Mouse (Mus musculus) embryonic facial prominence, embryonic 13.5 days (tissue): ENCODE measurements around the gene Mdga2. TPM values are rescaled to one million over a fixed set of nuclear protein-coding genes. Genes with fewer than 3 reads are reported as not detected.

Experiments used
- ATAC-seq: fragments of 200-750 bp; cut with Nextera tagmentation; 2 replicates; pipeline ENCODE4 v1.8.0; 2017; ENCODE audit warnings: low read depth; ENCODE audit not compliant: insufficient number of reproducible peaks, insufficient read depth, low FRiP score, low TSS enrichment
- H3K27ac ChIP-seq: fragments of 300-500 bp; sonication (generic); 2 replicates; pipeline ENCODE4 v1.5.1; 2015; ENCODE audit warnings: moderate library complexity, mild to moderate bottlenecking, inconsistent platforms
- H3K27me3 ChIP-seq: fragments of 300-500 bp; sonication (generic); 2 replicates; pipeline ENCODE4 v1.6.1; 2015; ENCODE audit warnings: mild to moderate bottlenecking, inconsistent platforms
- H3K36me3 ChIP-seq: fragments of 300-500 bp; sonication (generic); 2 replicates; pipeline ENCODE4 v1.6.1; 2015; ENCODE audit warnings: mild to moderate bottlenecking, inconsistent platforms
- H3K4me1 ChIP-seq: fragments of 300-500 bp; sonication (generic); 2 replicates; pipeline ENCODE4 v1.6.1; 2015; ENCODE audit warnings: inconsistent platforms
- H3K4me2 ChIP-seq: fragments of 300-500 bp; sonication (generic); 2 replicates; pipeline ENCODE4 v1.6.1; 2015; ENCODE audit warnings: moderate library complexity, mild to moderate bottlenecking, inconsistent platforms
- H3K4me3 ChIP-seq: fragments of 300-500 bp; sonication (generic); 2 replicates; pipeline ENCODE4 v1.5.1; 2015; ENCODE audit warnings: mild to moderate bottlenecking, inconsistent platforms
- H3K9ac ChIP-seq: fragments of 300-500 bp; sonication (generic); 2 replicates; pipeline ENCODE4 v1.6.1; 2015; ENCODE audit warnings: mild to moderate bottlenecking, inconsistent platforms
- H3K9me3 ChIP-seq: fragments of 300-500 bp; sonication (generic); 2 replicates; pipeline ENCODE4 v1.6.1; 2016; ENCODE audit warnings: inconsistent platforms
- WGBS: fragments of 180-500 bp; shearing (Covaris S2); methylation state at CpG from one replicate; pipeline ENCODE4 v1.1.7; 2015; ENCODE audit warnings: mixed read lengths; 5-methylcytosine and 5-hydroxymethylcytosine counted together
- polyA plus RNA-seq: library from polyadenylated mRNA; unstranded; fragments of >200 nt; fragmentation: Nextera tagmentation; extraction: Ambion mirVana; gene quantifications from 2 replicates; pipeline ENCODE4 v1.2.1, GENCODE M21; 2015

Mdga2 gene
- polyA plus RNA-seq, 1 experiment from 2014 or later, result 6.6 TPM

- Histone ChIP-seq H3K4me2 (no peak overlapping the region), H3K27ac (no peak overlapping the region), H3K36me3 (no peaks in the 10 kb centered on the region), H3K9ac (no peak overlapping the region), H3K4me1 (no peaks in the 10 kb centered on the region), H3K4me3 (no peak overlapping the region), H3K27me3 (no peaks in the 10 kb centered on the region), H3K9me3 (no peaks in the 10 kb centered on the region)
- ATAC-seq, result no peak
- WGBS, result 86% methylated on average over 4 of the region's 4 CpGs
Observed at GRCm38 (mm10) chr12:67041865-67042264, 180.5 kb downstream of the Mdga2 start.

DNA sequence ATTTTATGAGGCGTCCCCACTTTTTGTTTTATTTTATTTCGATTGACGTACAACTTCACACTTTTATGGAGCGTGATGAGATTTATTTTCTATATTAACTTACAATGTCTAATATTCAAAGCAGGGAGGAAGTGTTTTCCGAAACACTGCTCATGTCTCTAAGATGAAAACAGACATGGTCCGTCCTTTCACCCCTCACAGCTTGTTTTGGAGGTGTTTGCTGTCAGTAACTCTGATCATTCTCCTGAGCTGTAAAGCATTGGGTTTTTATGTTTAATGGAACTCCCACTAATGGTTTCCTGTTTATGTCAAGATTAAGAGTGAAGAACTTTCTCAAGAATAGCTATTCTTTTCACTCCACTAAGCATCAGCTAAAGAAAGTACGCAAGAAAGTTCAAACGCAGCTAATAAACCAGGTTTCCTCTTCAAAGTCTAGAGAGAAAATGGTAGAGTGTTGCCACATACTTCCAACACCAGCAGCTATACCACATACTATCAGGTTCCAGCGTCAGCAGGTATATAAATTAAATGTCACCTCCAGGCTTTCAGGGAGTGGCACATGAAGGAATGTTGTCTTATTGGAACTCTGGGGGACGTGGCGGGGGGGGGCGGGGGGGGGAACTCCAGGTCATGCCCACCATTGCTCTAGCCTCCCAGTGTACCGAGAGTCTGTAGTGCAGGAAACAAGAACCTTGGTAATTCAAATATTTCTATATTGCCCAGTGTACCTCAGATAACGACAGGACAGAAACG is 186.7 kb downstream of the Mdga2 start:
- no peak overlapping the region for H3K9ac ChIP-seq
- no peak overlapping the region for H3K4me2 ChIP-seq
- WGBS, result 87% methylated on average over 15 of the region's 15 CpGs

DNA sequence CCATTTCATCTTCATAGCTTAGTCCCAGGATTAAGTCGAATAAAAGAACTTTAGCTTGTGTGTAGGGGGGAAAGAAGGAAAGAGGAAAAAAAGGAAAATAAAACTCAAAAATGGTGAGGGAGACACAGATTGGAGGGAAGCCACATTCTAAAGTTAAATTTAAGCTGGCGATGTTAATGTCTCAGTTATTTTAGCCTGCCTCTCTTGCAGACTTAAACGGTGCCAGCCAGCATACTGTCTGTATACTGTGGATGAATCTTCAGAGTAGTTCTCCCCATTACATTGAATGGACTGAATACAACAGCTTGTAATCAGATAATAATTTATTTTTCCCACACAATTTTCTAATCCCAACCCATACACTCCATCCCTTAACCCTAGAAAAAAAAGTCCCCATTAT is 205.2 kb downstream of the Mdga2 start:
- WGBS, result 92% methylated on average over 3 of the region's 3 CpGs

More for the DNA sequence above, 186.7 kb downstream of the Mdga2 start:
- no peak overlapping the region for H3K4me3 ChIP-seq
- H3K4me1 ChIP-seq, result no peaks in the 10 kb centered on the region
- H3K27ac ChIP-seq, result no peak overlapping the region
- no peak for ATAC-seq
- no peaks in the 10 kb centered on the region for H3K9me3 ChIP-seq
- no peaks in the 10 kb centered on the region for H3K27me3 ChIP-seq
- no peaks in the 10 kb centered on the region for H3K36me3 ChIP-seq

DNA sequence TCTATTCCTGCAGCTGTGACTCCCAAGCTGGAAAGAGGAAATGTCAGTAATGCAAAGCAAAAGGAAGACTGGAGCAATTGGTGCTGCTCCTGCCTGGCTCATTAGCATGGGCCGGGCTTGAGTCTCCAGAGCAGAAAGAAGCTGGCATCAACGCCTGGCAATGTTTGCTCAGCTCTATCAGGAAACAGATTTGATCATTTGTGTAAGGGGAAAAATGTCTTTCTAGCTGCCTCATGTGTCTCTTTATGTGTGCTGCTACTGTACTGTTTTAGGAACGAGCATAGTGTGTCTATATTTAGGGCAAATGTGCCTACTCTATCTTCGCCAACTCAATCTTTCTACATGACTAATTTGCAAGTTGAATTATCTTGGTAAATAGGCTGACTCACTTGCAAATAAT is 211.0 kb downstream of the Mdga2 start:
- Histone ChIP-seq H3K27me3 (no peaks in the 10 kb centered on the region), H3K4me1 (no peaks in the 10 kb centered on the region), H3K36me3 (no peaks in the 10 kb centered on the region), H3K4me3 (no peak overlapping the region), H3K4me2 (no peak overlapping the region), H3K9me3 (no peaks in the 10 kb centered on the region), H3K27ac (no peak overlapping the region), H3K9ac (no peak overlapping the region)
- ATAC-seq, result no peak
- 71% methylated on average over 4 of the region's 4 CpGs for WGBS

More for the DNA sequence above, 205.2 kb downstream of the Mdga2 start:
- Histone ChIP-seq H3K4me2 (no peak overlapping the region), H3K4me3 (no peak overlapping the region), H3K9ac (no peak overlapping the region), H3K27me3 (no peaks in the 10 kb centered on the region), H3K27ac (no peak overlapping the region), H3K36me3 (no peaks in the 10 kb centered on the region), H3K9me3 (no peaks in the 10 kb centered on the region), H3K4me1 (no peaks in the 10 kb centered on the region)
- ATAC-seq, result no peak

- WGBS, result 88% methylated on average over 4 of the region's 4 CpGs
- H3K27me3 ChIP-seq, result no peaks in the 10 kb centered on the region
- no peak overlapping the region for H3K4me3 ChIP-seq
- H3K9me3 ChIP-seq, result no peaks in the 10 kb centered on the region
- no peak overlapping the region for H3K9ac ChIP-seq
- H3K27ac ChIP-seq, result no peak overlapping the region
- no peaks in the 10 kb centered on the region for H3K36me3 ChIP-seq
- ATAC-seq, result no peak
- no peak overlapping the region for H3K4me2 ChIP-seq
- no peaks in the 10 kb centered on the region for H3K4me1 ChIP-seq
Observed at GRCm38 (mm10) chr12:67010318-67010717, 212.0 kb downstream of the Mdga2 start.

DNA sequence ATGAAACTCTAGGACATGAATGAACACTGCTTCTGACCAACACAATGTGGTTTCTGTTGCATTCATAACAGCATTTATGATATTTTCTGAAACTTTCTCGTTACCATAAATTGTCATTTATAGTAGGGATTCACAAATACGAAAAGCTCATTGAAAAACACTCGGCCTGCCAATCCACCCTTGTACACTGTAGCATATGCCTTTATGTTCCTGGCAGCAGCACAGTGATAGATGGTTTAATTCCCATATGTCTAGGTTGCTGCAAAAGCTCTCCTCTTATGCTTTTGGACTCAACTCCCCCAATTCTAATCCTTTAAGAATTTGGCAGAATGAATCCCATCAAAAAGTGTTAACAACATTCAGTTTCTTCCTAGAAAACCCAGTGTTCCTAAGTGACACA is 213.2 kb downstream of the Mdga2 start:
- no peaks in the 10 kb centered on the region for H3K36me3 ChIP-seq
- H3K4me1 ChIP-seq, result no peaks in the 10 kb centered on the region
- 75% methylated on average over 3 of the region's 3 CpGs for WGBS
- no peak overlapping the region for H3K4me2 ChIP-seq
- no peak overlapping the region for H3K9ac ChIP-seq
- no peak overlapping the region for H3K27ac ChIP-seq
- H3K27me3 ChIP-seq, result no peaks in the 10 kb centered on the region
- no peak overlapping the region for H3K4me3 ChIP-seq
- no peak for ATAC-seq
- H3K9me3 ChIP-seq, result no peaks in the 10 kb centered on the region

GRCm38 (mm10) chr12:66954129-66954528 is 268.2 kb downstream of the Mdga2 start:
- no peak overlapping the region for H3K4me2 ChIP-seq
- no peaks in the 10 kb centered on the region for H3K27me3 ChIP-seq
- 71% methylated on average over 3 of the region's 3 CpGs for WGBS
- H3K4me1 ChIP-seq, result no peaks in the 10 kb centered on the region
- no peaks in the 10 kb centered on the region for H3K36me3 ChIP-seq
- H3K9me3 ChIP-seq, result no peaks in the 10 kb centered on the region
- no peak overlapping the region for H3K4me3 ChIP-seq
- H3K9ac ChIP-seq, result no peak overlapping the region
- no peak for ATAC-seq
- no peak overlapping the region for H3K27ac ChIP-seq

DNA sequence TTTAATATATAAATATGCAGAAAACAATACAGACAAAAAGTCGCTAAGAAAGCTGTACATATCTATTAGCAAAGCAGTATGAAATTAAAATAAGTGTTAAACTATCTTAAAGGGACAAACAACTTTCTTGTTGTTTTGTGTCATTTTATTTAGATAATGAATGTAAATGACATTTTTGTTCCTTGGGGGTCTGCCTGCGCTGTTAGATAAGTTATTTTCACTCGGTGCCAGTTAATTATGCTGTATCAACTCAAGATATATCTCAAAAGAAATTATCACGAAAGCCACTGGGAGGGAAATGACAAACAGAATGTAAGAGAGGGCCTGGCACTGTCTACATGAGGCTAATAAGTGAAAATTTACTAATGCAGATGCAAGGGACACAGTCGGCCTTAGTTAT is 306.6 kb downstream of the Mdga2 start:
- Histone ChIP-seq H3K27ac (no peak overlapping the region), H3K4me2 (no peak overlapping the region), H3K4me3 (no peak overlapping the region), H3K9ac (no peak overlapping the region), H3K4me1 (no peaks in the 10 kb centered on the region), H3K36me3 (no peaks in the 10 kb centered on the region), H3K9me3 (no peaks in the 10 kb centered on the region), H3K27me3 (no peaks in the 10 kb centered on the region)
- WGBS, result 91% methylated on average over 5 of the region's 5 CpGs
- ATAC-seq, result no peak

DNA sequence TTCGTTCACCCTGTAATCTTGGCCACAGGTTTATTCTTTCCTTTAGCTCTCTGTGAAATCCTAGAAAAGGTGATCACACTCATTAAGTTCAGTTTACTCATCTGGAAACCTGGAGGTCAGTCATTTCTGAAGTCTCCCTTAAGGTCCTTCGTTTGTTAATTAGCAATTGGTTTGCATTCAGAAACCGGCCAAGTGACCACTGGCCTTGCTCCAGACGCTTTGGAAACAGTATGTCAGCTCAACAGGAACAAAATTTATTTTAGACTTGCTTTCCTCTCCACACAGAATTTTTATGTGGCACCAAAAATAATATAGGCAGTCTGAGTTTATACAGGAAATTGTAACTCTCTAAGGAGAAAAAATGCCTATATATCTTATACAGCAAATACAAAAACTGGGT is 323.0 kb downstream of the Mdga2 start:
- Histone ChIP-seq H3K4me2 (no peak overlapping the region), H3K9me3 (no peaks in the 10 kb centered on the region), H3K27me3 (no peaks in the 10 kb centered on the region), H3K36me3 (no peaks in the 10 kb centered on the region), H3K9ac (no peak overlapping the region), H3K4me3 (no peak overlapping the region), H3K27ac (no peak overlapping the region), H3K4me1 (no peaks in the 10 kb centered on the region)
- no peak for ATAC-seq
- 70% methylated on average over 4 of the region's 4 CpGs for WGBS

- ATAC-seq, result no peak
- Histone ChIP-seq H3K36me3 (no peaks in the 10 kb centered on the region), H3K27me3 (no peaks in the 10 kb centered on the region), H3K9ac (no peak overlapping the region), H3K4me2 (no peak overlapping the region), H3K27ac (no peak overlapping the region), H3K4me3 (no peak overlapping the region), H3K4me1 (no peaks in the 10 kb centered on the region), H3K9me3 (no peaks in the 10 kb centered on the region)
- WGBS, result 97% methylated on average over 3 of the region's 3 CpGs
Observed at GRCm38 (mm10) chr12:66896790-66897189, 325.6 kb downstream of the Mdga2 start.

DNA sequence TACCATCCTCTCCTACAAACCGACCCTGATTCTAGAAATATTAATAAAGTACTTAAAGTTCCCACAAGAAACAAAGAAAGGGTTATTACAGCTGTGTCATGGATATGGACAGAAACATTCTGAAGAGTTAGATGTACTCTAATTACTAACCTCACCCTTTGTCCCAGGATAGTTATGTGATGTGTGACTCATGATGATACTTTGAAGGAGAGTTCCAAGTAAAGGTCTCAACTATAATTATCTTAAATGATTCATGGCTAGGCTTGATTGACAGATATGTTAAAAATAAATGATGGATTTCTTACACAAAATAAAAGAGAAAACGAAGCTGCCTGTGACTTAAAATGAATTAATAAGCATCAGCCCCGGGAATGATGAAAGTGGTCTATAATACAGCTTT is 332.1 kb downstream of the Mdga2 start:
- H3K36me3 ChIP-seq, result no peaks in the 10 kb centered on the region
- no peaks in the 10 kb centered on the region for H3K4me1 ChIP-seq
- H3K9ac ChIP-seq, result no peak overlapping the region
- no peak overlapping the region for H3K27ac ChIP-seq
- ATAC-seq, result no peak
- 72% methylated on average over 3 of the region's 3 CpGs for WGBS
- H3K4me2 ChIP-seq, result no peak overlapping the region
- no peaks in the 10 kb centered on the region for H3K9me3 ChIP-seq
- H3K27me3 ChIP-seq, result no peaks in the 10 kb centered on the region
- no peak overlapping the region for H3K4me3 ChIP-seq

DNA sequence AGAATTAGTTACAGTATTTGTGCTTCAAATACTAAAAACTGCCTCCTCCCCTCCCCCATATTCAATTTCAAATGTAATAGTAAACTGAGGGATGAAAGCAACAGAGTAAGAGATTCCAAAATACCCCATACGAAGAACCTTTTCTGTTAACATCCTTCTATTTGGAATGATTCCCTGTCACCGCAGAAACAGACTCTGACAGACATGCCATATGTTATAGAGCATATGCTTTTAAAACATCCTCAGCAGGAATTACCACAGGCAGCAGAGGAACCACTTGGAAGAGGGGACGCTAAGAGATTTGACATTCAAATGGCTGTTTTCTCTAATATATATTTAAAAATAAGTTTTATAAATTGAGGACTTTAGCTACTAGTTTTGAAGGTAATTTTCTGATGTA is 333.1 kb downstream of the Mdga2 start:
- no peak overlapping the region for H3K4me2 ChIP-seq
- H3K36me3 ChIP-seq, result no peaks in the 10 kb centered on the region
- no peaks in the 10 kb centered on the region for H3K9me3 ChIP-seq
- 49% methylated on average over 3 of the region's 3 CpGs for WGBS
- no peak overlapping the region for H3K27ac ChIP-seq
- H3K4me1 ChIP-seq, result no peaks in the 10 kb centered on the region
- ATAC-seq, result no peak
- H3K27me3 ChIP-seq, result no peaks in the 10 kb centered on the region
- H3K9ac ChIP-seq, result no peak overlapping the region
- no peak overlapping the region for H3K4me3 ChIP-seq
